Mouse (Mus musculus) ES-E14 (cell line): ENCODE measurements at regions not wholly inside any gene's neighbourhood (a gene's known extent, or its start where the extent isn't known, plus 50 kb on each side); places are given as distances from the start of the nearest gene placed in this dataset.

Experiments used
- DNase-seq: peaks from one replicate; pipeline ENCODE4 v3.0.0-alpha.2; 2013; ENCODE audit warnings: low read depth, low spot score
- H3K27ac ChIP-seq: 2 replicates; pipeline ENCODE4 v1.5.1; 2012; ENCODE audit warnings: low read depth, mild to moderate bottlenecking, low read length, moderate library complexity, mixed read lengths; ENCODE audit not compliant: poor library complexity, insufficient read depth, severe bottlenecking
- H3K36me3 ChIP-seq: 2 replicates; pipeline ENCODE4 v1.6.1; 2012; ENCODE audit warnings: mild to moderate bottlenecking, low read length, moderate library complexity, mixed read lengths; ENCODE audit not compliant: control insufficient read depth, poor library complexity, insufficient read depth, severe bottlenecking
- H3K4me1 ChIP-seq, 2 experiments: fragments of 150-350 bp in 1 of 2; sonication (generic) in 1 of 2; 2 replicates each; pipeline ENCODE4 v1.6.1; 2012; ENCODE audit warnings: low read length in 2 of 2, mild to moderate bottlenecking in 1 of 2, mixed read lengths in 1 of 2; ENCODE audit not compliant: control insufficient read depth in 2 of 2, insufficient read depth in 2 of 2, poor library complexity in 1 of 2
- H3K4me3 ChIP-seq, 2 experiments: fragments of 150-350 bp in 1 of 2; sonication (generic) in 1 of 2; 2 replicates each; pipeline ENCODE4 v1.5.1; 2012; ENCODE audit warnings: low read length in 2 of 2, low read depth in 1 of 2, mild to moderate bottlenecking in 1 of 2, mixed read lengths in 1 of 2; ENCODE audit not compliant: insufficient read depth in 1 of 2, poor library complexity in 1 of 2, severe bottlenecking in 1 of 2
- H3K9ac ChIP-seq: 2 replicates; pipeline ENCODE4 v1.6.1; 2012; ENCODE audit warnings: low read depth, mild to moderate bottlenecking, low read length, mixed read lengths; ENCODE audit not compliant: poor library complexity, insufficient read depth, severe bottlenecking
- H3K9me3 ChIP-seq: fragments of 150-350 bp; sonication (generic); 2 replicates; pipeline ENCODE4 v1.6.1; 2012; ENCODE audit warnings: low read depth, mild to moderate bottlenecking, low read length; ENCODE audit not compliant: control insufficient read depth, insufficient read depth
- CHD2 ChIP-seq: IDR thresholded peaks from 2 replicates; pipeline ENCODE4 v1.6.1; 2014; ENCODE audit warnings: mild to moderate bottlenecking, low read depth, low read length, inconsistent platforms
- HCFC1 ChIP-seq: IDR thresholded peaks from 2 replicates; pipeline ENCODE4 v1.6.1; 2012; ENCODE audit warnings: low read length, inconsistent platforms, borderline replicate concordance; ENCODE audit not compliant: insufficient read depth
- MAFK ChIP-seq: IDR thresholded peaks from 2 replicates; pipeline ENCODE4 v1.6.1; 2014; ENCODE audit warnings: mild to moderate bottlenecking, low read depth, low read length, inconsistent platforms; ENCODE audit not compliant: insufficient read depth
- ZC3H11A ChIP-seq: IDR thresholded peaks from 2 replicates; pipeline ENCODE4 v1.6.1; 2012; ENCODE audit warnings: low read depth, mild to moderate bottlenecking, inconsistent platforms, low read length, borderline replicate concordance
- ZNF384 ChIP-seq: IDR thresholded peaks from 2 replicates; pipeline ENCODE4 v1.6.1; 2012; ENCODE audit warnings: low read depth, low read length, inconsistent platforms
- in situ Hi-C, 2 experiments: fragments of 600-800 bp; cut with MboI; formaldehyde crosslinking; loops; one replicate each; pipeline ENCODE4 v1.15.1; 2025; ENCODE audit warnings: low sequenced_read_pairs in 2 of 2, inconsistent platforms in 1 of 2; ENCODE audit not compliant: unreplicated experiment in 2 of 2

DNA sequence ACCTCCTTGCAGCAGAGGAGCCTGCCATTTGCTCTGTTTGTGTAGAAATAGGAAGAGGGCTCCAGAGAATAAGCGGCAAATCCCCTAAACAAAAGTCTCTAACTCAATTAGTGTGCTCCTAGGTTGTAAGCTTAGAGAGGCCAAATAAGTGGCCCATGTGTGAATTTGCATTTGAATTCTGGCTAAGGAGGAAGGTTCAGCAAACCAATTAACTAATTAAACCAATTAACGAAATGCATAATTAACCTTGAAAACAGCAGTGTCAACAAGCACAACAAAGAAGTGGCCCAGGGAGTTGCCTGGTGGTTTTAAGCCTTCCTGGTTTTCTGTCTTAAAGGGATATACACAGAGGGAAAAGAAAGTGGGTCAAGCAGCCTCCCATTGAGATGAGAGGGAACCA, 84.9 kb upstream of the Basp1 start:
- TF ChIP-seq ZNF384 (no peak), CHD2 (no peak), MAFK (no peak), HCFC1 (no peak), ZC3H11A (no peak)
- Histone ChIP-seq H3K27ac (no peak overlapping the region), H3K36me3 (no peaks in the 10 kb centered on the region), H3K9me3 (no peaks in the 10 kb centered on the region), H3K9ac (no peak overlapping the region), H3K4me3 (no peak overlapping the region), H3K4me1 (no peaks in the 10 kb centered on the region)
- no peak for DNase-seq
- in situ Hi-C loops: no loop called here

- Histone ChIP-seq H3K36me3 (no peaks in the 10 kb centered on the region), H3K9me3 (no peaks in the 10 kb centered on the region), H3K4me1 (peaks cover 0 to 3% of the 10 kb centered on the region in 2 experiments; a peak in 1 of 4 replicates), H3K27ac (no peak overlapping the region), H3K4me3 (no peak overlapping the region), H3K9ac (no peak overlapping the region)
- no peak for DNase-seq
- no peak for TF ChIP-seq ZNF384
- TF ChIP-seq ZC3H11A: no peak
- TF ChIP-seq CHD2: no peak
- TF ChIP-seq MAFK: no peak
- TF ChIP-seq HCFC1: no peak
- in situ Hi-C loops: no loop called here
These were observed 88.9 kb upstream of the Basp1 start for GRCm38 (mm10) chr15:25502513-25502912.

- TF ChIP-seq CHD2 (no peak), ZNF384 (no peak), HCFC1 (no peak), MAFK (no peak), ZC3H11A (no peak)
These were observed 89.5 kb upstream of the Basp1 start for GRCm38 (mm10) chr15:25503104-25503503.

GRCm38 (mm10) chr15:25509139-25509538, 95.6 kb upstream of the Basp1 start:
- no peak for TF ChIP-seq ZNF384
- TF ChIP-seq MAFK: no peak
- no peak for TF ChIP-seq HCFC1
- TF ChIP-seq ZC3H11A: no peak
- TF ChIP-seq CHD2: no peak
- Histone ChIP-seq H3K27ac (no peak overlapping the region), H3K4me3 (no peak overlapping the region), H3K4me1 (peaks cover 0 to 3% of the 10 kb centered on the region in 2 experiments; a peak in 1 of 4 replicates), H3K9ac (no peak overlapping the region), H3K9me3 (no peaks in the 10 kb centered on the region), H3K36me3 (no peaks in the 10 kb centered on the region)
- in situ Hi-C loops: no loop called here
- no peak for DNase-seq

More at GRCm38 (mm10) chr15:25503104-25503503, 89.5 kb upstream of the Basp1 start:
- H3K27ac ChIP-seq: no peak overlapping the region
- DNase-seq: no peak
- in situ Hi-C loops: no loop called here
- peaks cover 0 to 3% of the 10 kb centered on the region in 2 experiments; a peak in 1 of 4 replicates for H3K4me1 ChIP-seq
- no peaks in the 10 kb centered on the region for H3K9me3 ChIP-seq
- H3K4me3 ChIP-seq: no peak overlapping the region
- no peak overlapping the region for H3K9ac ChIP-seq
- H3K36me3 ChIP-seq: no peaks in the 10 kb centered on the region

DNA sequence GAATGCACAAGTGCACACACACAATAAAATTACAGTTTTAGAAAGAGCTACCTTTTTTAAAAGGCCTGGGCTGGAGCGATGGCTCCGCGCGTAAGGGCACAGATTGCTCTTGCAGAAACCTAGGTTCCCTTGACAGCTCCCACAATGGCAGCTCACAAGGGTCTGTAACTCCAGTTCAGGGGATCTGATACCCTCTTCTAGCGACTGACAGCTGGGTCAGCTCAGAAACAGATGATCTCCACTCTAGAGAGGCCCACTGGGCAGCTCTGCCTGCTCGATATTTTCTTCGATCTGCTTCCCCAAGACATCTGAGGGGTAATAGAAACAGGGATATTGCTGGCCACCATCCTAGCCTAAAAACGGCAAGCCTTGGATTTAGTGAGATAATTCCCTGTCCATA, 96.0 kb upstream of the Basp1 start:
- H3K9me3 ChIP-seq: no peaks in the 10 kb centered on the region
- no peak overlapping the region for H3K9ac ChIP-seq
- no peaks in the 10 kb centered on the region for H3K36me3 ChIP-seq
- no peak overlapping the region for H3K4me3 ChIP-seq
- peaks cover 0 to 3% of the 10 kb centered on the region in 2 experiments; a peak in 1 of 4 replicates for H3K4me1 ChIP-seq
- in situ Hi-C loops: no loop called here
- no peak overlapping the region for H3K27ac ChIP-seq
- DNase-seq: no peak
- TF ChIP-seq ZC3H11A (no peak), MAFK (no peak), ZNF384 (no peak), CHD2 (no peak), HCFC1 (no peak)
